Mouse (Mus musculus): ENCODE measurements at regions not wholly inside any gene's neighbourhood (a gene's known extent, or its start where the extent isn't known, plus 50 kb on each side); places are given as distances from the start of the nearest gene placed in this dataset.

- DNase-seq (ENCODE audit: extremely low read depth, low read depth, low spot score): no peak
Measured at GRCm38 (mm10) chr1:77307745-77308144, 207.1 kb downstream of the Epha4 start.

- DNase-seq (ENCODE audit: extremely low read depth, low read depth, low spot score): no peak
Measured at GRCm38 (mm10) chr1:77313119-77313518, 201.8 kb downstream of the Epha4 start.

- DNase-seq (ENCODE audit: extremely low read depth, low read depth, low spot score): no peak
Measured at GRCm38 (mm10) chr1:77315347-77315746, 199.5 kb downstream of the Epha4 start.

GRCm38 (mm10) chr1:77316198-77316597 is 198.7 kb downstream of the Epha4 start:
- no peak for DNase-seq (ENCODE audit: extremely low read depth, low read depth, low spot score)
